Mouse (Mus musculus): ENCODE measurements around the gene Ttc25. TPM values are rescaled to one million over a fixed set of nuclear protein-coding genes. Genes with fewer than 3 reads are reported as not detected.

The Ttc25 gene
- total RNA-seq (2021): under 1 TPM; 0.58 to 0.93 TPM

- intact Hi-C loops (cut with DNase I): no loop called here
- peak; percentile 80 for DNase-seq
Measured at GRCm38 (mm10) chr11:100544832-100545745, at the start of gene Ttc25. Ttc25 (plus strand) TSS chr11:100545607.

GRCm38 (mm10) chr11:100500241-100500640 is 45.2 kb upstream of the Ttc25 start:
- intact Hi-C loops (cut with DNase I): no loop called here
- no peak for DNase-seq

GRCm38 (mm10) chr11:100500651-100501050 is 44.8 kb upstream of the Ttc25 start:
- intact Hi-C loops (cut with DNase I): no loop called here
- no peak for DNase-seq

DNA sequence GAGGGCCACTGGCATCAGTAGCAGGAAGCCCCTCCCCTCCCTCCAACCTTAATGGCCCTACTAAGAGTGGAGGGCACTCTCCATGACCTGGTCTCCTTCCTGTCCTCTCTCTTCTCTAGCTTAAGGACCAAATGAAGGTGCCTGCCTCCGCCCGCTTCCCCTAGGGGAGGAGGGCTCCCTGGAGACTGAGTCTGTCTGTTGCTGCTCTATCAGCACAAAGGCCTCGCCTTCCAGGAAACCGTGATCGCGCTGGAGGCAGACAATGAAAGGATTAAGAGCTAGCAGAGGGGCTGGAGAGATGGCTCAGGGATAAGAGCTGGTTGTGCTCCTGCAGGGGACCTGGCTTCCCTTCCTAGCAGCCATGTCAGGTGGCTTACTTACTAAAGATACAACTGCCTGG is 44.1 kb upstream of the Ttc25 start:
- DNase-seq: no peak
- intact Hi-C loops (cut with DNase I): no loop called here

DNA sequence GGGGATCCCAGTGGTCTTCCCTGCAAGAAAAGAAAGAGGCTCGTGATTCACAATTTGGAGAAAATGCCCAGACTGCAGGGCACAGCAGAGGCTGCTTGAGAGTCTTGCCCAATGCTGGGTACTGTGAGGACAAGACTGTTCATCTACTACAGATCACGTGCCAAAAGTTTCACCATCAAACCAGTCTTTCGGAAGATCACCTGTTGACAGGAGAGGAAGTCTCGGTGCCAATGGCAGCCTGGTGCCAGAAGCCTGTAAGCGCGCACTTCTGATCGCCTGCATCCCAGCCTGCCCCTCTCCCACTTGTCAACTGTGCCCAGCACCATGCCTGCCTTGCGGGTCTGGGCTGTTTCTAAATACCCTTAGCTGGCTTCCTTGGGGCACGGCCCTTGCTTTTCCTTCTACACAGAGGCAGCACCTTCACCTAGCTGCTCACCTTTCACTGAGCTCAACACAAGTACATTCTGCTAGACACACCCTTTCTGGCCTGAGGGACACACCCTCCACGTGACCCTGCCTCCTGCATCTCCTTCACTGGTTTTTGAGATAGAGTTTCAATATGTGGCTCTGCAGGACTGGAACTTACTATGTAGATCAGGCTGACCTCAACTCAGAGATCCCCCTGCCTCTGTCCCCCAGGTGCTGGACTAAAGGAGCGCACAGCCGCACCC is 40.3 kb upstream of the Ttc25 start:
- DNase-seq: no peak
- intact Hi-C loops (cut with DNase I): no loop called here

- no peak for DNase-seq
- intact Hi-C loops (cut with DNase I): no loop called here
Measured at GRCm38 (mm10) chr11:100505997-100506396, 39.4 kb upstream of the Ttc25 start.

- DNase-seq: no peak
- intact Hi-C loops (cut with DNase I): no loop called here
Measured at GRCm38 (mm10) chr11:100510556-100510955, 34.9 kb upstream of the Ttc25 start.

GRCm38 (mm10) chr11:100512384-100512783 is 33.0 kb upstream of the Ttc25 start:
- DNase-seq: peak; percentile 47
- intact Hi-C loops (cut with DNase I): no loop called here

- DNase-seq: no peak
- intact Hi-C loops (cut with DNase I): no loop called here
Measured at GRCm38 (mm10) chr11:100513716-100514115, 31.7 kb upstream of the Ttc25 start.

- intact Hi-C loops (cut with DNase I): no loop called here
- DNase-seq: no peak
Measured at GRCm38 (mm10) chr11:100515061-100515460, 30.3 kb upstream of the Ttc25 start.

GRCm38 (mm10) chr11:100515789-100516188 is 29.6 kb upstream of the Ttc25 start:
- intact Hi-C loops (cut with DNase I): no loop called here

GRCm38 (mm10) chr11:100516291-100516690 is 29.1 kb upstream of the Ttc25 start:
- DNase-seq: peak; percentile 59
- intact Hi-C loops (cut with DNase I): no loop called here

More at GRCm38 (mm10) chr11:100515789-100516188, 29.6 kb upstream of the Ttc25 start:
- no peak for DNase-seq

DNA sequence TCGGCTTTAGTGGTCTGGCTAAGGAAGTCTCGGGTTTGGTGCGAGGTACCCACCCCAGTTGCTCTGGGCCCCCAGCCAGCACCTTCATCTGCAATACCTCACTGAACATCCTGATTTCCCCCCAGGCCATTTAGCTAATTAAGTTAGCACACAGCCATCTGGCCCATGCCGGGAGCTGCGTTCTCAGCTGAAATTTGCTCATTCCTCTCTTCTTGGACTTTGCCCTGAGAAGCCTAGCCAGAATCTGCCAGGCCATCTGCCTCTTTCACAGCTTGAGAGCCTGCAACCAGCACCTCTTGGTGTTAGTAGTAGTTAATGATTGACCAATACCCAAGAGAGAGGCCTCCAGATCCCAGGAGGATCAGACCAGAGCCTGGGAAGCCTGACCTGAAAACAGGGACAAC is 27.2 kb upstream of the Ttc25 start:
- intact Hi-C loops (cut with DNase I): no loop called here
- peak; percentile 92 for DNase-seq

DNA sequence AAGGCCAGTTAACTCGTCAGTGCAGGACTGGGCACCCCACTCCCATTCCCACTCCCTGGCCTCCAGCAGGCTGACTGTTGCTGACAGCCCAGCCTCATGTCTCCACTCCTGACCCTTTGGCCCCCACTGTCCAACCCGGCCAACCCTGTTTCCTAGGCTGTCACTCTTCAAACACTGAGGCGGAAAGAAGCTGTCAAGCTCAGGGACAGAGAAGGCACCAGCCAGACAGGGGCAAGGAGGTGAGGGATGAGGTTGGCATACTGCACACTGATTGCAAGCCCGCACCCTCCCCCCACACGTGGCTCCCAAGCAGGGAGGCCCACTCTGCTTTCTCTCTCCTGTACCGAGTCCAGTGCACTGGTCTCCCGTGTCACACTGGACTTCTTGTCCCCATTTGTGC is 26.2 kb upstream of the Ttc25 start:
- DNase-seq: no peak
- intact Hi-C loops (cut with DNase I): no loop called here

- intact Hi-C loops (cut with DNase I): no loop called here
Measured at GRCm38 (mm10) chr11:100520838-100521237, 24.6 kb upstream of the Ttc25 start.

DNA sequence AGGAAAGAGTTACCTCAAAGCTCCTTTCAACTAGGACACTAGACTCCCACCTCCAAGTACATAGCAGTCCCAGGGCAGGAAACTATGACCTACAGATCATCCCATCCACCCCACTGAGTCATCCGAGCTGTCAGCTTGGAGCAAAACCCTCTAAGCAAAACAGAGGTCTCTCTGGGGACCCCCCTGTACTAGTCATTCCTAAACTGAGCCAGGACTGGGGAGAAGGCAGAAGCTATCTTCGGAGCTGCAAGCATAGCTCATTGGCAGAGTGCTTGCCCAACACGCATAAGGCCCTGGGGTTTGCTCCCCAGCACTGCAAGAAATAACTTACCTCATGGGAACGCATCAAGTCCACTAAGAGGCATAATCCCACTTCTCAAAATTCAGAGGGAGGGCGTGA is 21.0 kb upstream of the Ttc25 start:
- DNase-seq: no peak
- intact Hi-C loops (cut with DNase I): no loop called here

More at GRCm38 (mm10) chr11:100520838-100521237, 24.6 kb upstream of the Ttc25 start:
- DNase-seq: no peak

DNA sequence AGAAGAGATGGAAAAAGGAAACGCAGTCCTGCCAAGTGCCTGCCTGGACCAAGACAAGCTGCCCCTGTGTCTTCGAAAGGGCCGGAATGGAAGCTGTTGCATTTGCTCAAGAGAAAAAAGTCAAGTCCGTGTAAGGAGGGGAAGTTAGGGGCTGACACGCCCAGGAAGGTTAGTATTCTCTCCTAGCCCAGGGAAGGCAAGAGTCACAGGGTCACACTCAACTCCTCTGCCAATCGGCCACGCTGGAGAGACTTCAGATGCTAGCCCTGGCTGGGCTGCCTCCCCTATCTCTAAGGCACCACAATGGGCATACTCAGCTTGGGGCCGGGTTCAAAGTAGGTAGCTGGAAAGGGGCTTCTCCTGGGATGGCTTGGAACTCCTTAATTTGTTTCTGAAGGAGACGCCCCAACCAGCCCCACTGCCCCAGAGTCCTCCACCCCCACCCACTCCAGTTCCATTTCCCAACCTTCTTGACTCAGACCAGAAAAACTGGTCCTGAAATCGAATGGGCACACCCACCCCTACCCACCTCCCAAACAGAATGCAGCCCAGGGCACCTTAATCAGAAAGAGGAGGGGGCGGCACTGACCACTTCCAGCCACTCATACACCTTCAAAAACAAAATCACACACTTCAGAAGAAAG is 20.3 kb upstream of the Ttc25 start:
- intact Hi-C loops (cut with DNase I): no loop called here

GRCm38 (mm10) chr11:100526052-100526816 is 19.2 kb upstream of the Ttc25 start:
- no peak for DNase-seq
- intact Hi-C loops (cut with DNase I): no loop called here

More for the DNA sequence above, 20.3 kb upstream of the Ttc25 start:
- DNase-seq: no peak

- intact Hi-C loops (cut with DNase I): no loop called here
- DNase-seq: peak; percentile 76
Measured at GRCm38 (mm10) chr11:100527066-100527457, 18.3 kb upstream of the Ttc25 start.

Measured in left cerebral cortex, postnatal 4 days (tissue).